Mouse (Mus musculus): Measurements from ENCODE around the gene Ago3. TPM values are rescaled to one million over a fixed set of nuclear protein-coding genes. Genes with fewer than 3 reads are reported as not detected.
A peak's percentile ranks its signal among the peaks of the same experiment; 100 is the strongest.

Ago3 gene
- polyA plus RNA-seq, 1 experiment from 2014 or later = 22.5 TPM

DNA sequence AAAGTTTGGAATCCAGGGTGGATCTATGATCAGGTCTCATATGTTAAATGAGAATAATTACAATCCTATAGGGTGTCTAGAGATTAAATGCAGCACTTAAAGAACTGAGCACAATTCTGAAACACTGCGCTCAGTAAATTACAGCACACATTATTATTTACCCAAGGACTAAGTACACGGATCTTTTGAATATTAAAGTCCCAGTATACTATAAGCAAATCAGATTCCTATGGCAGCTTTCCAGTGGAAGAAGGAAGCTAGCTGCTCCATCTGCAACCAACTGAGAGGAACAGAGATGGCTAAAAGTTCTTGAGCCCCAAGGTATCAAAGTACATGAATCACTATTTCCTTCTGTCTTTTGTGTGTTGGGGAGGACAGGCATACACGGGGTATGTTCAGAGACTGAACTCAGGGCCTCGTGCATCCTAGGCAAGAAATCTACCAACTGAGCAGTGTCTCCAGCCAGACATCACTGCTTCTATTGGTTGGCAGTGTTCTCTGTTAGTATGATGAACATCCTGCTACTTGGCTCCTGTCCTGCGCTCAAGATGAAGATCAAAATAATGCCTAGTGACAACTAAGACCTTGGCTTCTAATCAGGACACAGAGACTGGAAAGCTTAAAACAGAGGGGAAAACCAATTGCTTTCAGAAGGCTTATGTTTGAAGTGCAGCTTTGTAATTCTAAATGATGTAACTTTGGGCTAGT is 25.3 kb upstream of the Ago3 start:
- no peak for ATAC-seq (ENCODE audit: low FRiP score, low read depth)
- 92% methylated on average over 5 of the region's 5 CpGs for WGBS
- Histone ChIP-seq H3K36me3 (peaks cover 90% of the 10 kb centered on the region), H3K9me3 (no peaks in the 10 kb centered on the region), H3K4me1 (no peaks in the 10 kb centered on the region), H3K27me3 (no peaks in the 10 kb centered on the region), H3K4me2 (replicated peaks) (no peak overlapping the region), H3K27ac (no peak overlapping the region), H3K4me3 (no peak overlapping the region), H3K9ac (no peak overlapping the region)

DNA sequence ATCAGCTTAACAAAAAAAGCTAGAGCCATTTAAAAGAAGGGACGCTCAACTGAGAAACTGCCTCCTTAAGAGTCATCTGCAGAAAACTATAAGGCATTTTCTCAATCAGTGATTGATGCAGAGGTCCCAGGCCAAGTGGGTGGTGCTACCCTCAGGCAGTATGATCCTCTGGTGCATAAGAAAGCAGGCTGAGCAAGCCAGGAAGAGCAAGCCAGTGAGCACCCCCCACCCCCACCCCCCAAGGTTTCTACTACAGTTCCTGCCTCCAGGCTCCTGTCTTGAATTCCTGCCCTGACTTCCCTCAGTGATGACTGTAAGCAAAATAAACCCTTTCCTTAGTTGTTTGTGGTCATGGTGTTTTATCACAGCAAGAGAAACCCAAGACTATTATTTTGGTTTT is 20.9 kb upstream of the Ago3 start:
- 90% methylated on average over 1 of the region's 1 CpGs for WGBS
- ATAC-seq (ENCODE audit: low FRiP score, low read depth) = no peak

DNA sequence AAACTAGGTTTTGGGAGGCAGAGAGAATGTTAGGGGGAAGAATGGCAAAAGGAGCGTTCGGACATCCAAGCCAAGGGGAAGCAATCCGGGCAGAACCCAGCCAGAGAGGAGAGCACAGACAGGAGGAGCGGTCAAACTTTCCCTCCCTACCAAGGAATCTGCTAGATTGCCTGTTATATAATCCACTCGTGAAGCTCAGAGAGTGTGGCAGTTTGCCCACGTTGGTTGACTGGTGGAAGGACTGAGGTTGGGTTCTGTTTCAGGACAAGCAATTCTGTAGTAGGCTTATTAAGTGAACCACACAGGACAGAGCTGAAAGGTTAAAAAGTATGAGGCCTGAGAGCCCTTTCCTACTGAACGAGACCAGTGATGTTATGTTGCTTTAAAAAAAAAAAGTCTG is 17.8 kb upstream of the Ago3 start:
- no peak for ATAC-seq (ENCODE audit: low FRiP score, low read depth)
- WGBS = 89% methylated on average over 7 of the region's 7 CpGs
- Histone ChIP-seq H3K4me3 (no peak overlapping the region), H3K9ac (no peak overlapping the region), H3K9me3 (no peaks in the 10 kb centered on the region), H3K36me3 (peaks cover 61% of the 10 kb centered on the region), H3K4me1 (no peaks in the 10 kb centered on the region), H3K27ac (no peak overlapping the region), H3K27me3 (no peaks in the 10 kb centered on the region), H3K4me2 (replicated peaks) (no peak overlapping the region)

More for the DNA sequence above, 20.9 kb upstream of the Ago3 start:
- H3K4me2 ChIP-seq (replicated peaks) = no peak overlapping the region
- no peak overlapping the region for H3K27ac ChIP-seq
- H3K9ac ChIP-seq = no peak overlapping the region
- H3K27me3 ChIP-seq = no peaks in the 10 kb centered on the region
- H3K9me3 ChIP-seq = no peaks in the 10 kb centered on the region
- no peaks in the 10 kb centered on the region for H3K4me1 ChIP-seq
- H3K4me3 ChIP-seq = no peak overlapping the region
- peaks cover 82% of the 10 kb centered on the region for H3K36me3 ChIP-seq

- WGBS = 91% methylated on average over 3 of the region's 3 CpGs
- H3K4me1 ChIP-seq = no peaks in the 10 kb centered on the region
- ATAC-seq (ENCODE audit: low FRiP score, low read depth) = no peak
Measured at GRCm38 (mm10) chr4:126444528-126444927, 15.2 kb upstream of the Ago3 start.

GRCm38 (mm10) chr4:126438261-126438660 is 8.9 kb upstream of the Ago3 start:
- ATAC-seq (ENCODE audit: low FRiP score, low read depth) = no peak
- Histone ChIP-seq H3K27ac (no peak overlapping the region), H3K9ac (no peak overlapping the region), H3K4me3 (no peak overlapping the region), H3K9me3 (no peaks in the 10 kb centered on the region), H3K4me2 (replicated peaks) (no peak overlapping the region), H3K4me1 (no peaks in the 10 kb centered on the region), H3K27me3 (no peaks in the 10 kb centered on the region), H3K36me3 (peaks cover 71% of the 10 kb centered on the region)
- 91% methylated on average over 5 of the region's 5 CpGs for WGBS

More at GRCm38 (mm10) chr4:126444528-126444927, 15.2 kb upstream of the Ago3 start:
- Histone ChIP-seq H3K4me2 (replicated peaks) (no peak overlapping the region), H3K27ac (no peak overlapping the region), H3K27me3 (no peaks in the 10 kb centered on the region), H3K36me3 (peaks cover 70% of the 10 kb centered on the region), H3K4me3 (no peak overlapping the region), H3K9me3 (no peaks in the 10 kb centered on the region), H3K9ac (no peak overlapping the region)

- H3K27ac ChIP-seq = no peak overlapping the region
- H3K4me1 ChIP-seq = no peaks in the 10 kb centered on the region
- H3K9me3 ChIP-seq = no peaks in the 10 kb centered on the region
- no peak overlapping the region; the same call in 1 of the 2 replicates for H3K9ac ChIP-seq
- WGBS = 65% methylated on average over 2 of the region's 2 CpGs
- ATAC-seq (ENCODE audit: low FRiP score, low read depth) = no peak
- no peaks in the 10 kb centered on the region for H3K27me3 ChIP-seq
- peaks cover 53% of the 10 kb centered on the region for H3K36me3 ChIP-seq
- H3K4me2 ChIP-seq (replicated peaks) = no peak overlapping the region
- H3K4me3 ChIP-seq = no peak overlapping the region
Measured at GRCm38 (mm10) chr4:126436268-126436667, 6.9 kb upstream of the Ago3 start.

DNA sequence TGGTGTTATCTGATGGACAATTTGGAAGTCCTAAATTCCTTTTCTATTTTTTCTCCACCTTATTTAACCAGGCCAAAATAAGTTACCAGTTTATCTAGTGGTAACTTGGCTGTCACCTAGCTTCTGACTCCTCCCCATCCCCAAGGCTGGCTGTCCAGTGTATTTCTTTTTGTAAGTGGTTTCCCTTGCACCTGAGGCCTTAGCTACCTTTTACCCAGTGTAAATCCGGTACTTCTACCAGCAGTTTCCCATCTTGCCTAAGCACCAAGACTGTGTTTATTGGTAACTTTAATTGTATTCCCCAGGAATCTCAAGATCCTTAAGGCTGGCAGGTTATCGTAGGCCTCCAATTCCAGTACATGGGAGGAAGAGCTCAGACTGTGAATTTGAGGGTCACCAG is 4.7 kb upstream of the Ago3 start:
- 93% methylated on average over 2 of the region's 2 CpGs for WGBS
- H3K4me3 ChIP-seq = no peak overlapping the region
- H3K36me3 ChIP-seq = peaks cover 32% of the 10 kb centered on the region
- no peak overlapping the region for H3K27ac ChIP-seq
- no peak overlapping the region for H3K4me2 ChIP-seq (replicated peaks)
- no peaks in the 10 kb centered on the region for H3K4me1 ChIP-seq
- H3K9ac ChIP-seq = no peak overlapping the region
- no peaks in the 10 kb centered on the region for H3K9me3 ChIP-seq
- no peaks in the 10 kb centered on the region for H3K27me3 ChIP-seq
- ATAC-seq (ENCODE audit: low FRiP score, low read depth) = no peak

DNA sequence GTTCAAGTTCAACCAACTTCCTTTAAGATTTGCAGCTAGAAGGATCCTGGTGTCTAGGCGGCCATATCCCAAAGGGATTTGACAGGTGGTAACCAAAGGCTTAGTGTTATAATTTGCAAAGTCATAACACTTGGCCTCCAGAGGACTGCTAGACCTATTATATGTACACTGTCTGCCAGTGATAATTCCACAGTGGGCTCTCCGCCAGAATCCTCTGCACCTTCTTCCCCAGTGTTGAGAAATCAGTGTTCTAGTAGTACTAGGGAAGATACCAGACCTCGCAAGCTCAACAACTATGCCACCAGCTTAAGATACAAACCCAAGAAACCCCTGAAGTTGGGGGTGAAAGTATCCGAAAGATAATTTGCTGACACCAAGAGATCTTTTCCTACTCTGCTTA is 3.8 kb upstream of the Ago3 start:
- Histone ChIP-seq H3K27ac (no peak overlapping the region), H3K9me3 (no peaks in the 10 kb centered on the region), H3K9ac (no peak overlapping the region), H3K4me2 (replicated peaks) (no peak overlapping the region), H3K36me3 (peaks cover 23% of the 10 kb centered on the region), H3K4me1 (peaks cover 6% of the 10 kb centered on the region), H3K4me3 (no peak overlapping the region), H3K27me3 (no peaks in the 10 kb centered on the region)
- ATAC-seq (ENCODE audit: low FRiP score, low read depth) = no peak
- 86% methylated on average over 4 of the region's 4 CpGs for WGBS

DNA sequence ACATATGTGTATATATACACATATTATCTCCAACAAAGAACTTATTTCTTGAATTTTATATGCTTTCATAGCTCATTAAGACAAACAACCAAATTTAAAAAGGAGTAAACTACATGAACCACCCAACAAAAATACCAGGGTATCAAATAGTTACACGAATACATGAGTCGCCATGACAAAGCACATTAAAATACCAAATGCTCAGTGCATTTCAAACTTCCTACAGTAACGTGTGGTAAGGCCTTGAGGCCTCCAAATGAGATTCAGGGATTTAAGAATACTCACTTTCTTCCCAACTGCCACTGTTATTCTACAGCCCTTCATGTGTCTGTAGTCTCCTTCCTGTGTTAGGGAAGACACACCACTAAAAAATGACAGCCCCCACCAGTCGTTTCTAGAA is 2.4 kb upstream of the Ago3 start:
- 80% methylated on average over 4 of the region's 4 CpGs for WGBS
- no peak for ATAC-seq (ENCODE audit: low FRiP score, low read depth)

DNA sequence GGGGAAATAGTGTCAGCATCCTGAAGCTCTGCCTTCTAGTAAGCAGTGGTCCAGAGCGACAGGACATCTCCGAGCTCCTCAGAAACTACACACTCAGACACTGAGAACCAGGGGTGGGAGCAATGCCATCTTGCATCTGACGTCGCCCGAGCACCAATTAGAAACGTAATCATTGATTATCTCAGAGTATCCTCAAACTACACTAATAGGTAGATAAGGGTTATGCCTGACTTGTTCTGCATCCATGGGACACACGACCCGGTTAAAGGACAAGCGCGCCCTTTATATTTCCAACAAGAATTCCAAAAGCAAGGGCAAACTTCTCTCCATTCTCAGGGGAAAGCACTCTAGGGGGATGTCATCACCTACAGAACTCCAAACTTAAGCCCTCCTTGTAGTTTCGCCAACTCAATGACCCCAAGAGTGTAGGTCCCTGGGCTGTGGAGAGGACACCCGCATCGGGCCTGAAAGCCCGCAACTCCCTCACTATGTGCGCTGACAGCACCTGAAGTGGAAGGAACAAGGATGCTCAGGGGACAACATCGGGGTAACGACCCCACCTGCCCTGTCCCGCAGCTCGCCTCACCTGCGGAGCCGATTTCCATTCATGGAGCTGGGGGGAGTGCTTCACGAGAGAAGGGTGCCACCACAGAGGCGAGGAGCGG is 542 bp downstream of the Ago3 start:
- H3K27ac ChIP-seq = peak overlapping the region; percentile 85
- ATAC-seq (ENCODE audit: low FRiP score, low read depth) = peak; percentile 50; the same call in 1 of the 2 replicates

More for the DNA sequence above, 2.4 kb upstream of the Ago3 start:
- H3K9ac ChIP-seq = no peak overlapping the region
- no peak overlapping the region for H3K4me3 ChIP-seq
- peaks cover 10% of the 10 kb centered on the region; the same call in 1 of the 2 replicates for H3K36me3 ChIP-seq
- no peak overlapping the region for H3K27ac ChIP-seq
- H3K4me1 ChIP-seq = peaks cover 7% of the 10 kb centered on the region
- H3K9me3 ChIP-seq = no peaks in the 10 kb centered on the region
- no peaks in the 10 kb centered on the region for H3K27me3 ChIP-seq
- H3K4me2 ChIP-seq (replicated peaks) = no peak overlapping the region

DNA sequence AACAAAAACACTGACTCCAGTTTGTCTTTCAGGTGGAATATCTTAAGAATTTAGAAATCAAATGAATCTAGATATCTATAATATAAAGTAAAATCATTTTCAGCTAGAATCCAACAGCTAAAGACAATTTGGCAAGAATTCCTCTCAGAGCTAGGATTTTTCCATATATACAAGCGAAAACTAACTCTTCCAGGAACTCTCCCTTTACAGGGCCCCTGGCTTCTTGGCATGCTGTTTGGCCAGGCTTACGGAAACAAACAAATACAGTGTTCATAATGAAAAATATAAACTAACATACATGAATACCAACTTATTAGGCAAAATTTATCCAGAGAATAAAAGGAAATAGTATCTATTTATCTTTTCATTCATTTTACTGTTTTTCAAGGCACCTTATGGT is 5.5 kb downstream of the Ago3 start:
- H3K27me3 ChIP-seq = no peaks in the 10 kb centered on the region
- 91% methylated on average over 2 of the region's 2 CpGs for WGBS
- H3K9ac ChIP-seq = no peak overlapping the region
- no peak overlapping the region for H3K4me3 ChIP-seq
- H3K4me2 ChIP-seq (replicated peaks) = no peak overlapping the region
- H3K27ac ChIP-seq = no peak overlapping the region
- H3K9me3 ChIP-seq = no peaks in the 10 kb centered on the region
- H3K4me1 ChIP-seq = peaks cover 7% of the 10 kb centered on the region
- no peak for ATAC-seq (ENCODE audit: low FRiP score, low read depth)
- no peaks in the 10 kb centered on the region for H3K36me3 ChIP-seq

More for the DNA sequence above, 542 bp downstream of the Ago3 start:
- Histone ChIP-seq H3K4me2 (replicated peaks) (peak overlapping the region; percentile 92), H3K27me3 (no peaks in the 10 kb centered on the region), H3K9ac (peak overlapping the region; percentile 93), H3K36me3 (no peaks in the 10 kb centered on the region), H3K9me3 (no peaks in the 10 kb centered on the region), H3K4me1 (peaks cover 7% of the 10 kb centered on the region), H3K4me3 (peak overlapping the region; percentile 94)
- 2% methylated on average over 24 of the region's 24 CpGs for WGBS

DNA sequence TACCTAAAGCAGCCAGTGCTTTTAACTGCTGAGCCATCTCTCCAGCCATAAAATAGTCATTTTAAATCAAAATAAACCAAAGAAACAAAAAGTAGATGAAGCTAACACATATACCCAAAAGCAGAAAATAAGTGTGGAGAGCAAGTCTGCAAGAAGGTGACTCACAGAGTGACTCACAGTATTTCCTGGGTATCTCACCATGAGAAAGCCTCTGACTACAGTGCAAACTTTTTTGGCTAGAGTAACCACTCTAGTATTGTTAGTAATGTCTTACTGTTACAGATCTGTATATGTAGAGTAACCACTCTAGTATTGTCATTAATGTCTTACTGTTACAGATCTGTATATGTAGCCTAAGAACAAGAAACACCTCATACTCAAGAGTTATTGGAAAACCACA is 13.6 kb downstream of the Ago3 start:
- Histone ChIP-seq H3K4me2 (replicated peaks) (no peak overlapping the region), H3K9me3 (no peaks in the 10 kb centered on the region), H3K27me3 (no peaks in the 10 kb centered on the region), H3K4me1 (no peaks in the 10 kb centered on the region), H3K9ac (no peak overlapping the region), H3K36me3 (peaks cover 16% of the 10 kb centered on the region), H3K27ac (no peak overlapping the region), H3K4me3 (no peak overlapping the region)
- ATAC-seq (ENCODE audit: low FRiP score, low read depth) = no peak

Data from limb, embryonic 13.5 days (tissue).